Mouse (Mus musculus) cerebellum, adult 9-10 months (tissue): ENCODE data around the gene Sdr9c7.
"Not testable (repeated sequence)": the region's sequence is repeated elsewhere in the genome, so short reads cannot be mapped to it uniquely, and the experiment has no call there.

ENCODE experiments used
- DNase-seq: peaks from one replicate; pipeline ENCODE4 v3.0.0; 2022

Gene Sdr9c7

DNA sequence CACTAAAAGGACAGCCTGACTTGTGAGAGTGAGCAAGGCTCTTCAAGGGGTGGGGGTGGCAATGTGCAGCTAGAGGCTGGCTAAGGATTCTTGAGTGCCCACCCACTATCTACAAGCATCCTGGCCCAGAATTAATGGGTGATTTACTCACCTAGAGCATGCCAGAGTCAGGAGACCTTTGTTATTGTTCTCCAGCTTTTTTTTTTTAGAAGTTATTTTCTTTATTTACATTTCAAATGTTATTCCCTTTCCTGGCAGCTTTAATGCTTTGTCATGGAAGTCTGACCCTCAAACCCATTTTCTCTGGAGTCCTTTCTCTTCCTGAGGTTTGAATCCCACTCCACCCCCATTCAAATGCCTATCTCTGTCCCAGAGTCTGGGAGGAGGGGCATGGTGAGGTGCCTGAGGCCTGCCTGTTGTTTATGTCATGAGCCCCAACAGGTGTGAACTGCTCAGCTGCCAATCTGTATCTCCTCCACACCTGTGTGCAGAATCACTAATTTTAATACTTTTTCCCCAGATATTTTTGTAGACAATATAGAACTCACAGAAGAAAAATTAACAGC lies 9.2 kb downstream of the Sdr9c7 start:
- DNase-seq = no peak

GRCm38 (mm10) chr10:127915578-127915977 lies 17.3 kb downstream of the Sdr9c7 start:
- no peak for DNase-seq

- DNase-seq = not testable (repeated sequence)
Observed at GRCm38 (mm10) chr10:127917183-127917582, 18.9 kb downstream of the Sdr9c7 start.

GRCm38 (mm10) chr10:127917651-127918050 lies 19.3 kb downstream of the Sdr9c7 start:
- no peak for DNase-seq

DNA sequence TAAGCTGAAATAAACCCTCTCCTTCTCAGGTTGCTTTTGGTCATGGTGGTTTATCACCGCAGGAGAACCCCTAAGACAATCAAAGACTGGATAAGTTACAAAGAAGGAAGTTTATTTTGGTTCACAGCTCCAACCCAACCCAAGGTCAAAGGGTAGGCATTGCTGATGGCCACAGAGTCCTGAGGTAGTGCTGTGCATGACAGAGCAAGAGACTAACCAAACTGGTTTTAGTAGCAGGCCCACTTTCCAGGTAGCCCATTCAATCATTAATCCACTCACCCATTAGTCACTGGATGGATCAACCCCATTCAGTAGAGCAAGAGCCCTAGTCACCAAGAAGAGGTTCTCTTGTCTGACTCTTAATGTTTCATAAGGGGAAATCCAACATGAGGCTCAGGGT lies 23.9 kb downstream of the Sdr9c7 start:
- DNase-seq = no peak

DNA sequence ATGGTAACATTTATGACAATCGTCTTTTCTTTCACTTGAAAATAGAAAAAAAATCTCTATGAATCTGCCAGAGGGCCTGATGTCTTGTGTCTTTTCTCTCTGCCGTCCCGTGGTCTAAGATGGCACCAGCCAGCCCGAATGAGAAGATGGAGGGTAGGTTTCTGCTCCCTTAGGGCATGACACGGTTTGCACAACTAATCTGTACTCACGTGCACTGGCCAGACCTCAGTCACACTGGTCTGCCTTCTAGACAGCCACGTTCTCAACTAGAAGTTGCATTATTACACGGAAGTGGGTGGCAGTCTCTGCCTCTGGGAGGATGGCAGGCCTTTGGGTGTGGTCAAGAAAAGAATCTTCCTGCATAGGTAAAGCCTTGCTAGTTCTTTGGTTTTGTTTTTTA lies 24.7 kb downstream of the Sdr9c7 start:
- DNase-seq = no peak

DNA sequence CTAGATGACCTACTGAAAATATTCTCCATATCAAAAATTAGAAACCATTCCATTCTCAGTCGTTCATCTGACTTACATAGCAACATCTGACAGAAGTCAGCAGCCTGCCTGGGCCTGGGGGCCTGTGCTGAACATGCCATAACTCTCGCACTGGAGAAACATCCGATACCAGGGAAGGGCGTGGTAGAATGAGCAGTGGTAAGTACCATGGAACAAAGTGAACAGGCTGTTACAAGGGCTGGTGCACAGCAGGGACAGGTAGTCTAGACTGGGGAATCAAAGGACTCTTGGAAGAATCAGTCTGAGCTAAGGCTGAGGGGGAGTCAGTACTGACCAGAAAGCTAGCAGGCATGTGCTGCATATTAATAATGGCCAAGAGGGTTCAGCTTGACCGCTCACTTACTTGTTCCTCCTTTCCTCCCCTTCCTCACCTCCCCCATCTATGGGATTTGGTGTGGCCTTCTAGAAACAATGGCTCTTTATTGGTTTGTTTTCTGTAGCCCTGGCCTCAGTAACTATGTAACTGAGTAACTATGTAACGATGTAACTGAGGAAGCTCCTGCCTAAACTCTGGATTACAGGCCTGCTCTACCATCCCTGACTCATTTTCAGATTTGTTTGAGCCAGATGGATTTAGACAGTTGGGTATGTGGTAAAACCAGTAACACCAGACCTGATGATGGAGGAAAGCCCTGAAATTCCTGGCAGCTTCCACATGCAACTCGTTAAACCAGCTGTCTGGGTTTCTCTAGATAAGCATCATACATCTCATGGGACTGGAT lies 26.5 kb downstream of the Sdr9c7 start:
- no peak for DNase-seq

- no peak for DNase-seq
Observed at GRCm38 (mm10) chr10:127927737-127928136, 29.4 kb downstream of the Sdr9c7 start.

GRCm38 (mm10) chr10:127932290-127932926 lies 34.1 kb downstream of the Sdr9c7 start:
- no peak for DNase-seq

- no peak for DNase-seq
Observed at GRCm38 (mm10) chr10:127936271-127936670, 38.0 kb downstream of the Sdr9c7 start.

DNA sequence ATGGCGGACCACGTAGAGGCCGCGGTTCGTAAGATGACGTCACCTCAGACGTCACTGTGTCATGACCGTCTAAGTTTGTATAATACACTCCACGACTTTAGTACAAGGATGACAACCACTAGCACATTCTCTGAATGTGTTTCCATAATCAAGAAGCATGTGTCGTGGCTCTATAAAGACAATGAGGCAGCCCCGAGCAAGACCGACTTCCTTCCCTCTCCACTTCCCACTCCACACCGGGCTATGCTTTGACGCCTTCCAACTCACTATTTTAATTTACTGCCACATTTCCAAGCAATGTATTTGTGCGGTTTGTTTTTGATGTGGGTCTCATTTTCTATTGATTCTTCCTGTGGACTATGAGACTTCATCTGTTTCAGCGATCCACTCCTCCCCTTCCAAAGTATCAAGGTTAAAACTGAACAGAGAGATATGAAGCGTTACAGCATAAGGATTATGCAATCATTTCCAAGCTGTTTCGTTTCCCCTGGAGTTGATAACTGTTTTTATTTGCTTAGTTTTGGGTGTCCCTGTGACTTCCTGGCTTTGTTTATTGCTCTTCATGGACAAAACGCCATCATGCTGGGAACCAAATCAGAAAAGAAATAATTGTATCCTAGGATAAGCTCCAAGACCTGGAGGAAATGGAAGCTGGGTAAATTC lies 38.6 kb downstream of the Sdr9c7 start:
- DNase-seq = no peak

GRCm38 (mm10) chr10:127937428-127938010 lies 39.2 kb downstream of the Sdr9c7 start:
- DNase-seq = peak; percentile 70

DNA sequence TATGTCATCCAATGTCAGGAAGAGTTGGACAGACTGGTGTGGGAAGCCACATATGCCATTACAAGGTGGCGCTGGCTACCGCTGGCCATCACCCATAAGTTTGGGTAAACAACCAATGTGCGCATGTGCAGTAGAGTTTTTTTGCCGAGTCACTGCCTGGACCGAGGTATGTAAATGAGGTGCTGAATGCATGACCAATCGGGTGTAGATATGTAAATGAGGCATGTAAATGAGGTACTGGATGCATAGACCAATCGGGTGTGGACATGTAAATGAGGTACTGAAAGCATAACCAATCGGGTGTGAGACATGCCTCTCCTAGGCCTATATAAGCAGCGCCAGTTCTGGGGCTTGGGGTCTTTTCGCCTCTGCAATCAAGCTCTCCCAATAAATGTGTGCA lies 41.3 kb downstream of the Sdr9c7 start:
- not testable (repeated sequence) for DNase-seq

DNA sequence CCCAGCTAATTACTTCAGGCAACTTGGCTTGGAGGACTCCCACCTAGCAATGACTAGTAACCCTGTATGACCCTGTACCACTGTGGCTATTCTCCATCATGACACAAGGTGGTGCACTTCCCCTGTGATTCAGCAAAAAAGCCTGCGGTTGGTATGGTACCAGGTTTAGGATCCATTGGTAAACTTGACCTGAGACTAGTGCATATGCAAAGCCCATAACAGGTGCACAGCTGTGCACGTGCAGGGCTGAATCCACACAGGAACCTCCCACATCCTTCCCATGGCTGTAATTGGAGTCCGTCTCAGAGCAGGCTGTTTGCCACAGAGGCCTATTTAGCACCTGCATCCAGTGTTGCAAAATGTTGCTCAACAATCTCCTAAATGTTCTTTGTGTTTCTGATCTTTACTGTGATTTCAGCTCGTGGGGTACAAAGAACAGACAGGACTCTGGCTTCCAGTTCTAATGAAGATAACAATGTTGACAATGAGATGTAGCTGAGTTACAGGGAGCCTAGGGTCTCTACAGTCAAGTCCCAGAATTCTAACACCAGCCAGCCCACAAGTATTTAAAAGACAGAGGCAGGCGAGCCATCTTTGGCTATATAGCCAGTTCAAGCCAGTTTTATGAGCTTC lies 47.2 kb downstream of the Sdr9c7 start:
- DNase-seq = peak; percentile 20

- no peak for DNase-seq
Observed at GRCm38 (mm10) chr10:127949596-127950130, 51.3 kb downstream of the Sdr9c7 start.

GRCm38 (mm10) chr10:127951390-127951789 lies 53.1 kb downstream of the Sdr9c7 start:
- no peak for DNase-seq

- no peak for DNase-seq
Observed at GRCm38 (mm10) chr10:127951821-127952220, 53.5 kb downstream of the Sdr9c7 start.

DNA sequence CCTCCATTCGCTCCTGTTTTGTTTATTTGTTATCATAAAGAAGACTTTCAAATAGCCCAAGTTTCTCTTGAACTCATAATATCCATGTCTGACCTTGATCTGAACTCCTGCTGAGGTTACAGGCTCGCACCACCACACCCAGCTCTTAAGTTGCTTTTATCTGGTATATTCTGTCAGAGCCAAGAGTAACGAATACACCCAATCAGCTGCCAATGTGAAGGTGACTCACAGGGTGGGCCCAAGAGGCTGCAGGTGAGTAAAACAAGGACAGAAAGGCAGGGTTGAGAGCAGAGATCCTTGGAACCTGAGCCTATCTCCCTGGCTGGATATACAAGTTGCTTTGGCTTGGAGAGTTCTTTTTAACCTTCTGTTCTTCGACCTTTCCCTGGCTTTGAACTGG lies 56.7 kb downstream of the Sdr9c7 start:
- DNase-seq = no peak

GRCm38 (mm10) chr10:127956168-127956816 lies 58.0 kb downstream of the Sdr9c7 start:
- peak; percentile 71 for DNase-seq

DNA sequence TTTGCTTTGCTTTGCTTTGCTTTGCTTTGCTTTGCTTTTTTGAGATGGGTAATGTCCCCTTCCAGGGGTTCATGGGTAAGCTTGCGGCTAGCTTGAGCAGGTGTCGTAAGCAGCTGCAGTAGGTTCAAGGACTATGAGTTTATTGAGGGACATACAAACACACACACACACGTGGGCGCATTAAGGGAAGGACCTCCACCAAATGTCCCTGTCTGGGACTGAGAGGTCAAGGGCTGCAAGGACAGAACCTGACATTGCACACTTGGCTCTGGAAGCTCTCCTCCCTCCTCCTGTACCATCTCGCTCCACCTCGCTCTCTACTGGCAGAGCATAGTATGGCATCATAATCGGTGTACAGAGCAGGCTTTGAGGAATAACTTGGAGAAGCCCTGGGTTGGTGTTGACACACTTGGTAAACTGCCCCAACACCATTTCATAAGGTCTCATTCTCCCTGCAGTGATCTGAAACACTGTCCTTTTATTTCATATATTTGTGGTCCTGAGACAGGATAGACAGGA lies 60.9 kb downstream of the Sdr9c7 start:
- DNase-seq = no peak
